Mouse (Mus musculus) limb, embryonic 14.5 days (tissue): ENCODE data around the gene Txndc8. TPM values are rescaled to one million over a fixed set of nuclear protein-coding genes. Genes with fewer than 3 reads are reported as not detected.

Experiments
- ATAC-seq: fragments of 200-750 bp; cut with Nextera tagmentation; 2 replicates; pipeline ENCODE4 v1.8.0; 2017; ENCODE audit warnings: low read depth, moderate number of reproducible peaks, moderate TSS enrichment; ENCODE audit not compliant: low FRiP score
- DNase-seq: peaks from one replicate; pipeline ENCODE4 v3.0.0-alpha.2; 2015; ENCODE audit warnings: low spot score
- H3K27ac ChIP-seq: fragments of 300-500 bp; sonication (generic); replicated peaks from 2 replicates; pipeline ENCODE4 v1.5.1; 2014; ENCODE audit warnings: low read depth, mild to moderate bottlenecking, low read length, moderate library complexity, mixed read lengths
- H3K27me3 ChIP-seq: fragments of 300-500 bp; sonication (generic); 2 replicates; pipeline ENCODE4 v1.6.1; 2014; ENCODE audit warnings: low read length, mixed read lengths; ENCODE audit not compliant: control insufficient read depth, insufficient read depth
- H3K36me3 ChIP-seq: fragments of 300-500 bp; sonication (generic); 2 replicates; pipeline ENCODE4 v1.6.1; 2014; ENCODE audit warnings: mild to moderate bottlenecking, low read length, moderate library complexity, mixed read lengths; ENCODE audit not compliant: control insufficient read depth, insufficient read depth
- H3K4me1 ChIP-seq: fragments of 300-500 bp; sonication (generic); 2 replicates; pipeline ENCODE4 v1.6.1; 2014; ENCODE audit warnings: antibody characterized with exemption, low read length, mixed read lengths; ENCODE audit not compliant: control insufficient read depth, insufficient read depth
- H3K4me2 ChIP-seq: fragments of 300-500 bp; sonication (generic); replicated peaks from 2 replicates; pipeline ENCODE4 v1.6.1; 2014; ENCODE audit warnings: low read depth, mild to moderate bottlenecking, low read length, moderate library complexity; ENCODE audit not compliant: severe bottlenecking
- H3K4me3 ChIP-seq: fragments of 300-500 bp; sonication (generic); replicated peaks from 2 replicates; pipeline ENCODE4 v1.5.1; 2014; ENCODE audit warnings: low read length
- H3K9ac ChIP-seq: fragments of 300-500 bp; sonication (generic); 2 replicates; pipeline ENCODE4 v1.6.1; 2014; ENCODE audit warnings: mild to moderate bottlenecking, low read depth, low read length, moderate library complexity; ENCODE audit not compliant: severe bottlenecking
- H3K9me3 ChIP-seq: fragments of 300-500 bp; sonication (generic); 2 replicates; pipeline ENCODE4 v1.6.1; 2016; ENCODE audit warnings: low read length; ENCODE audit not compliant: control insufficient read depth
- POLR2A ChIP-seq: fragments of 200-500 bp; IDR thresholded peaks from 2 replicates; pipeline ENCODE4 v1.8.0; 2012; ENCODE audit warnings: inconsistent platforms, mild to moderate bottlenecking, moderate library complexity, borderline replicate concordance; ENCODE audit not compliant: insufficient read depth, insufficient read length; ENCODE audit errors: extremely low read depth
- WGBS: fragments of 180-500 bp; shearing (Covaris S2); extraction: QIAGEN DNeasy Blood & Tissue Kit; methylation state at CpG from one replicate; pipeline ENCODE4 v1.1.7; 2014; 5-methylcytosine and 5-hydroxymethylcytosine counted together
- polyA plus RNA-seq, 2 experiments: library from polyadenylated mRNA; depleted of rRNA in 1 of 2; stranded (reverse) in 1 of 2; unstranded in 1 of 2; fragments of >200 nt; fragmentation: Nextera tagmentation in 1 of 2; extraction: Ambion mirVana in 1 of 2; gene quantifications; 2 replicates each; pipeline versions ENCODE4 v1.2.1 to v1.2.3; 2012 to 2014

The Txndc8 gene
- polyA plus RNA-seq, 2 experiments, result not detected

GRCm38 (mm10) chr4:57991425-57991824 is 17.5 kb downstream of the Txndc8 start:
- ATAC-seq, result no peak
- no peak for TF ChIP-seq POLR2A
- Histone ChIP-seq H3K9me3 (no peaks in the 10 kb centered on the region), H3K27me3 (no peaks in the 10 kb centered on the region), H3K4me2 (no peak overlapping the region), H3K36me3 (no peaks in the 10 kb centered on the region), H3K27ac (no peak overlapping the region), H3K9ac (no peak overlapping the region), H3K4me1 (no peaks in the 10 kb centered on the region), H3K4me3 (no peak overlapping the region)
- DNase-seq, result no peak
- WGBS, result 94% methylated on average over 1 of the region's 1 CpGs

GRCm38 (mm10) chr4:57974400-57975117 is 34.4 kb downstream of the Txndc8 start:
- H3K27ac ChIP-seq, result no peak overlapping the region
- no peak overlapping the region for H3K4me2 ChIP-seq
- TF ChIP-seq POLR2A, result no peak
- no peaks in the 10 kb centered on the region for H3K9me3 ChIP-seq
- no peak overlapping the region for H3K4me3 ChIP-seq
- no peaks in the 10 kb centered on the region for H3K4me1 ChIP-seq
- DNase-seq (no peak), ATAC-seq (no peak)
- no peaks in the 10 kb centered on the region for H3K27me3 ChIP-seq
- 90% methylated on average over 6 of the region's 6 CpGs for WGBS
- H3K36me3 ChIP-seq, result no peaks in the 10 kb centered on the region
- no peak overlapping the region for H3K9ac ChIP-seq

- no peaks in the 10 kb centered on the region for H3K36me3 ChIP-seq
- no peak for TF ChIP-seq POLR2A
- no peak overlapping the region for H3K4me2 ChIP-seq
- DNase-seq (no peak), ATAC-seq (no peak)
- H3K27ac ChIP-seq, result no peak overlapping the region
- no peaks in the 10 kb centered on the region for H3K4me1 ChIP-seq
- no peaks in the 10 kb centered on the region for H3K27me3 ChIP-seq
- H3K4me3 ChIP-seq, result no peak overlapping the region
- WGBS, result 80% methylated on average over 6 of the region's 6 CpGs
- H3K9ac ChIP-seq, result no peak overlapping the region
- H3K9me3 ChIP-seq, result no peaks in the 10 kb centered on the region
Observed at GRCm38 (mm10) chr4:57973592-57974268, 35.2 kb downstream of the Txndc8 start.

- ATAC-seq (no peak), DNase-seq (peak; percentile 5)
- no peaks in the 10 kb centered on the region for H3K4me1 ChIP-seq
Observed at GRCm38 (mm10) chr4:57970285-57970684, 38.6 kb downstream of the Txndc8 start.

GRCm38 (mm10) chr4:57967195-57967594 is 41.7 kb downstream of the Txndc8 start:
- Histone ChIP-seq H3K27me3 (no peaks in the 10 kb centered on the region), H3K4me1 (no peaks in the 10 kb centered on the region), H3K4me2 (no peak overlapping the region), H3K9me3 (no peaks in the 10 kb centered on the region), H3K4me3 (no peak overlapping the region), H3K9ac (no peak overlapping the region), H3K27ac (no peak overlapping the region), H3K36me3 (no peaks in the 10 kb centered on the region)
- no peak for ATAC-seq
- 77% methylated on average over 3 of the region's 3 CpGs for WGBS
- no peak for TF ChIP-seq POLR2A
- DNase-seq, result no peak

More at GRCm38 (mm10) chr4:57970285-57970684, 38.6 kb downstream of the Txndc8 start:
- no peak for TF ChIP-seq POLR2A
- Histone ChIP-seq H3K36me3 (no peaks in the 10 kb centered on the region), H3K4me3 (no peak overlapping the region), H3K27me3 (no peaks in the 10 kb centered on the region), H3K9ac (no peak overlapping the region), H3K27ac (no peak overlapping the region), H3K4me2 (no peak overlapping the region), H3K9me3 (no peaks in the 10 kb centered on the region)

GRCm38 (mm10) chr4:57965516-57965915 is 43.4 kb downstream of the Txndc8 start:
- no peak for TF ChIP-seq POLR2A
- Histone ChIP-seq H3K4me1 (no peaks in the 10 kb centered on the region), H3K9ac (no peak overlapping the region), H3K4me2 (no peak overlapping the region), H3K27ac (no peak overlapping the region), H3K27me3 (no peaks in the 10 kb centered on the region), H3K9me3 (no peaks in the 10 kb centered on the region), H3K4me3 (no peak overlapping the region), H3K36me3 (no peaks in the 10 kb centered on the region)
- 96% methylated on average over 4 of the region's 4 CpGs for WGBS
- ATAC-seq (no peak), DNase-seq (no peak)
